ENCODE assay signal across 8 mouse cellular contexts in genomic region chr16:44058745-44059144, GRCm38 (mm10). TPM values are rescaled to one million over a fixed set of nuclear protein-coding genes. Genes with fewer than 3 reads are reported as not detected.
A peak's percentile ranks its signal among the peaks of the same experiment; 100 is the strongest.
DNase-seq lines count a peak whose midpoint lies in the region; ATAC-seq and TF ChIP-seq lines count a peak whose summit lies in the region.

No protein-coding gene starts in this region.

- H3K4me3 ChIP-seq in hindbrain, embryonic 10.5 days = no peak overlapping the region
- H3K4me3 ChIP-seq in hindbrain, embryonic 13.5 days = no peak overlapping the region
- H3K4me3 ChIP-seq in cortical plate, adult 2 months (ENCODE audit: insufficient read depth, low read length) = no peak overlapping the region

- H3K9me3 ChIP-seq in hindbrain, embryonic 10.5 days = no peaks in the 10 kb centered on the region
- no peaks in the 10 kb centered on the region for H3K9me3 ChIP-seq in hindbrain, embryonic 13.5 days

- H3K36me3 ChIP-seq in hindbrain, embryonic 10.5 days = no peaks in the 10 kb centered on the region
- H3K36me3 ChIP-seq in hindbrain, embryonic 13.5 days = no peaks in the 10 kb centered on the region

- 27% methylated on average over 10 of the region's 10 CpGs for WGBS in hindbrain, embryonic 10.5 days
- 29% methylated on average over 10 of the region's 10 CpGs for WGBS in hindbrain, embryonic 13.5 days

- no peak overlapping the region for H3K27ac ChIP-seq in hindbrain, embryonic 10.5 days
- no peak overlapping the region for H3K27ac ChIP-seq in hindbrain, embryonic 13.5 days
- no peak overlapping the region for H3K27ac ChIP-seq in cortical plate, adult 2 months (ENCODE audit: insufficient read depth, low read length)

- no peaks in the 10 kb centered on the region for H3K27me3 ChIP-seq in hindbrain, embryonic 10.5 days (ENCODE audit: insufficient read depth, poor library complexity, severe bottlenecking)
- H3K27me3 ChIP-seq in hindbrain, embryonic 13.5 days = no peaks in the 10 kb centered on the region

- H3K9ac ChIP-seq in hindbrain, embryonic 13.5 days = no peak overlapping the region

- no peak for TF ChIP-seq POLR2A in cortical plate, adult 2 months (IDR thresholded peaks at IDR 0.05; ENCODE audit: extremely low read depth, insufficient read depth, low read length)

- 0 out of 2 replicates have a peak, but pooled peaks cover 3% of the 10 kb centered on the region for H3K4me1 ChIP-seq in hindbrain, embryonic 10.5 days (replicated peaks)
- H3K4me1 ChIP-seq in hindbrain, embryonic 13.5 days (replicated peaks) = peaks cover 3% of the 10 kb centered on the region; the same call in 1 of the 2 replicates
- H3K4me1 ChIP-seq in cortical plate, adult 2 months (ENCODE audit: control insufficient read depth, insufficient read depth, low read length) = no peaks in the 10 kb centered on the region

- peak; percentile 62 for DNase-seq in hindbrain, embryonic 10.5 days (ENCODE audit: low spot score)
- peak; percentile 31 to 87 for DNase-seq in adrenal gland, adult (ENCODE audit: inconsistent age in 2 of 2, low spot score in 1 of 2)
- peak; percentile 53 to 69 for DNase-seq in gastrocnemius, postnatal 4 days (ENCODE audit: low spot score in 2 of 2)
- peak; percentile 77 to 90 for DNase-seq in layer of hippocampus, postnatal 14 days (ENCODE audit: low spot score in 2 of 2)
- peak; percentile 55 to 82 for DNase-seq in spleen, postnatal 4 days (ENCODE audit: low spot score in 2 of 2)

- no peak overlapping the region for H3K4me2 ChIP-seq in hindbrain, embryonic 13.5 days

- no peak for ATAC-seq in hindbrain, embryonic 13.5 days (ENCODE audit: low FRiP score)
- ATAC-seq in megakaryocyte-erythroid progenitor cell, adult 5-6 weeks (replicated peaks; ENCODE audit: low FRiP score, low TSS enrichment, poor library complexity, severe bottlenecking) = peak; percentile 74

- TF ChIP-seq CTCF in cortical plate, adult 2 months (IDR thresholded peaks at IDR 0.05; ENCODE audit: extremely low read depth, insufficient read depth, low read length) = peak; percentile 96

RNA-seq across cellular contexts. Expression of gene Gramd1c, which starts 4.4 kb away (rescaled TPM):
- polyA plus RNA-seq in hindbrain, embryonic 10.5 days (2016; fragmentation: Nextera tagmentation; extraction: Ambion mirVana) = 2.5 and 3.0 TPM in 2 replicates
- 2.9 and 3.9 TPM in 2 replicates for polyA plus RNA-seq in hindbrain, embryonic 13.5 days (2015; fragmentation: Nextera tagmentation; extraction: Ambion mirVana)
- polyA plus RNA-seq in cortical plate, adult 2 months (2012; rRNA removed) = 1.9 and 2.0 TPM in 2 replicates
- 1 to 10 TPM; 1.9 to 2.6 TPM for total RNA-seq in gastrocnemius, postnatal 4 days (2021)
- 1 to 10 TPM; 4.4 to 4.7 TPM for total RNA-seq in layer of hippocampus, postnatal 14 days (2021)
- total RNA-seq in megakaryocyte-erythroid progenitor cell, adult 5-6 weeks (2014; fragmentation: Nextera tagmentation) = 6.5 and 9.5 TPM in 2 replicates
- total RNA-seq in megakaryocyte-erythroid progenitor cell, adult 5-6 weeks (2017) = 10.2 and 13.7 TPM in 2 replicates
